Mouse (Mus musculus) MEL (cell line): ENCODE results near the gene Hcfc1. TPM values are rescaled to one million over a fixed set of nuclear protein-coding genes. Genes with fewer than 3 reads are reported as not detected.

ENCODE experiments used
- DNase-seq: peaks from one replicate; pipeline ENCODE4 v3.0.0; 2011; ENCODE audit warnings: low read depth, low spot score
- H3K27ac ChIP-seq: 2 replicates; pipeline ENCODE4 v1.5.1; 2012; ENCODE audit warnings: low read depth, mild to moderate bottlenecking, control low read depth, low read length, moderate library complexity; ENCODE audit not compliant: control insufficient read depth
- H3K27me3 ChIP-seq, 2 experiments: fragments of 150-350 bp in 1 of 2; sonication (generic) in 1 of 2; 2 replicates each; pipeline ENCODE4 v1.6.1; 2012; ENCODE audit warnings: low read length in 2 of 2, mild to moderate bottlenecking in 2 of 2, improper control_type of control experiment in 1 of 2, moderate library complexity in 1 of 2; ENCODE audit not compliant: insufficient read depth in 2 of 2, control insufficient read depth in 1 of 2
- H3K36me3 ChIP-seq, 2 experiments: 2 replicates each; pipeline ENCODE4 v1.6.1; 2012 to 2014; ENCODE audit warnings: low read length in 2 of 2, improper control_type of control experiment in 1 of 2, inconsistent platforms in 1 of 2, mild to moderate bottlenecking in 1 of 2; ENCODE audit not compliant: insufficient read depth in 2 of 2, control insufficient read depth in 1 of 2
- H3K4me1 ChIP-seq, 2 experiments: fragments of 150-350 bp in 1 of 2; sonication (generic) in 1 of 2; 2 replicates each; pipeline ENCODE4 v1.6.1; 2012; ENCODE audit warnings: low read length in 2 of 2, improper control_type of control experiment in 1 of 2, mild to moderate bottlenecking in 1 of 2; ENCODE audit not compliant: insufficient read depth in 2 of 2, control insufficient read depth in 1 of 2
- H3K4me3 ChIP-seq, 2 experiments: fragments of 150-350 bp in 1 of 2; sonication (generic) in 1 of 2; 2 replicates each; pipeline ENCODE4 v1.5.1; 2012; ENCODE audit warnings: low read depth in 2 of 2, low read length in 2 of 2, mild to moderate bottlenecking in 2 of 2, moderate library complexity in 2 of 2, control low read depth in 1 of 2, improper control_type of control experiment in 1 of 2; ENCODE audit not compliant: control insufficient read depth in 1 of 2, insufficient read depth in 1 of 2
- H3K79me2 ChIP-seq: 2 replicates; pipeline ENCODE4 v1.6.1; 2012; ENCODE audit warnings: mild to moderate bottlenecking, low read length, moderate library complexity; ENCODE audit not compliant: control insufficient read depth, poor library complexity, insufficient read depth
- H3K9ac ChIP-seq: 2 replicates; pipeline ENCODE4 v1.6.1; 2012; ENCODE audit warnings: low read depth, mild to moderate bottlenecking, control low read depth, low read length, moderate library complexity; ENCODE audit not compliant: control insufficient read depth, poor library complexity, severe bottlenecking
- H3K9me3 ChIP-seq: fragments of 150-350 bp; sonication (generic); replicated peaks from 2 replicates; pipeline ENCODE4 v1.6.1; 2012; ENCODE audit warnings: mild to moderate bottlenecking, low read length, improper control_type of control experiment, moderate library complexity; ENCODE audit not compliant: insufficient read depth
- BHLHE40 ChIP-seq: IDR thresholded peaks from 2 replicates; pipeline ENCODE4 v1.6.1; 2012; ENCODE audit warnings: low read depth, mild to moderate bottlenecking, inconsistent platforms, low read length, improper control_type of control experiment, borderline replicate concordance
- CHD2 ChIP-seq: IDR thresholded peaks from 2 replicates; pipeline ENCODE4 v1.6.1; 2011; ENCODE audit warnings: low read length, improper control_type of control experiment
- CTCF ChIP-seq, 3 experiments: IDR thresholded peaks in 2 of 3; conservative IDR thresholded peaks in 1 of 3; 2 replicates each; pipeline ENCODE4 v1.5.1; 2011 to 2012; ENCODE audit warnings: low read length in 3 of 3, low read depth in 2 of 3, mild to moderate bottlenecking in 2 of 3, improper control_type of control experiment in 1 of 3, inconsistent platforms in 1 of 3, mixed read lengths in 1 of 3, moderate library complexity in 1 of 3; ENCODE audit not compliant: control insufficient read depth in 1 of 3, insufficient read depth in 1 of 3, poor library complexity in 1 of 3, severe bottlenecking in 1 of 3
- EP300 ChIP-seq, 2 experiments: IDR thresholded peaks; 2 replicates each; pipeline ENCODE4 v1.6.1; 2011; ENCODE audit warnings: improper control_type of control experiment in 2 of 2, low read length in 2 of 2, low read depth in 1 of 2, mild to moderate bottlenecking in 1 of 2
- ETS1 ChIP-seq: IDR thresholded peaks from 2 replicates; pipeline ENCODE4 v1.6.1; 2012; ENCODE audit warnings: low read depth, mild to moderate bottlenecking, inconsistent platforms, low read length, improper control_type of control experiment, moderate library complexity
- GABPA ChIP-seq: IDR thresholded peaks from 2 replicates; pipeline ENCODE4 v1.6.1; 2012; ENCODE audit warnings: low read depth, mild to moderate bottlenecking, inconsistent platforms, low read length, improper control_type of control experiment, moderate library complexity
- GATA1 ChIP-seq: IDR thresholded peaks from 2 replicates; pipeline ENCODE4 v1.6.1; 2011; ENCODE audit warnings: low read depth, low read length, improper control_type of control experiment
- MXI1 ChIP-seq: IDR thresholded peaks from 2 replicates; pipeline ENCODE4 v1.6.1; 2011; ENCODE audit warnings: mild to moderate bottlenecking, low read depth, low read length, improper control_type of control experiment
- POLR2AphosphoS5 ChIP-seq: IDR thresholded peaks from 2 replicates; pipeline ENCODE4 v1.6.1; 2012; ENCODE audit warnings: low read depth, borderline replicate concordance, mild to moderate bottlenecking, inconsistent platforms, low read length, moderate library complexity, mixed read lengths
- RCOR1 ChIP-seq: IDR thresholded peaks from 2 replicates; pipeline ENCODE4 v1.6.1; 2012; ENCODE audit warnings: low read depth, mild to moderate bottlenecking, inconsistent platforms, low read length, improper control_type of control experiment
- SIN3A ChIP-seq: IDR thresholded peaks from 2 replicates; pipeline ENCODE4 v1.6.1; 2012; ENCODE audit warnings: low read length, improper control_type of control experiment, inconsistent platforms
- TAL1 ChIP-seq: IDR thresholded peaks from 2 replicates; pipeline ENCODE4 v1.6.1; 2012; ENCODE audit warnings: mild to moderate bottlenecking, inconsistent platforms, low read length, moderate library complexity, mixed read lengths
- TCF12 ChIP-seq: IDR thresholded peaks from 2 replicates; pipeline ENCODE4 v1.6.1; 2014; ENCODE audit warnings: low read depth, mild to moderate bottlenecking, inconsistent platforms, low read length, improper control_type of control experiment, moderate library complexity
- UBTF ChIP-seq: IDR thresholded peaks from 2 replicates; pipeline ENCODE4 v1.6.1; 2012; ENCODE audit warnings: low read depth, mild to moderate bottlenecking, inconsistent platforms, low read length, improper control_type of control experiment, moderate library complexity, borderline replicate concordance; ENCODE audit not compliant: insufficient read depth
- USF2 ChIP-seq, 2 experiments: IDR thresholded peaks; 2 replicates each; pipeline ENCODE4 v1.6.1; 2011 to 2012; ENCODE audit warnings: improper control_type of control experiment in 2 of 2, low read length in 2 of 2, borderline replicate concordance in 1 of 2, inconsistent platforms in 1 of 2, low read depth in 1 of 2, mild to moderate bottlenecking in 1 of 2; ENCODE audit not compliant: insufficient read depth in 1 of 2
- ZNF384 ChIP-seq: IDR thresholded peaks from 2 replicates; pipeline ENCODE4 v1.6.1; 2012; ENCODE audit warnings: low read depth, mild to moderate bottlenecking, inconsistent platforms, low read length, improper control_type of control experiment
- polyA plus RNA-seq, 2 experiments: library from polyadenylated mRNA; stranded (reverse) in 1 of 2; unstranded in 1 of 2; fragments of >175 nt in 1 of 2; fragments of >200 nt in 1 of 2; gene quantifications; 2 replicates each; pipeline versions ENCODE4 v1.2.1 to v1.2.4; 2012; ENCODE audit warnings: low replicate concordance in 2 of 2, low read depth in 1 of 2; ENCODE audit not compliant: insufficient read length in 2 of 2, insufficient read depth in 1 of 2, missing spikeins in 1 of 2
- total RNA-seq: library from RNA; depleted of rRNA; stranded (reverse); fragments of 300-350 nt; gene quantifications from 2 replicates; pipeline ENCODE4 v1.2.3, GENCODE M21; 2012

Gene Hcfc1
- total and polyA plus RNA-seq, 3 experiments = 40.8 to 146 (median 53.6) TPM

DNA sequence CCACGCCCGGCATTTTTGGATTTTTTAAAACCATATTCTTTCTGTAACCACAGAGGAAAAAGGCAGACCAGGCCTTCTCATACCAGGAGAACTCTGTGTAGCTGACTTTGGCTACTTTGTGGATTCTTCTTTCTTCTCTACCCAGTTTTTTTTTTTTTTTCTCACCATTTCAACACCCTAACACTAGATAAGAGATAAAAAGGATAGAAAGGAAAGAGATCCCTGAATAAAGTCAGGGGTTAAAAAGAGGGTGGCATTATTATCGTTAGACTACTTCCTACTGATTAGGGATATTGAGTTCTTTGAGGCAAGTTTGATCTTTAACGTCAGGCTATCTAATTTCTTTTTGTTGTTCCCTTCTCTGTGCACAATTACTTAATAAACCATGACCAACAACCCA, 6.6 kb upstream of the Hcfc1 start:
- Histone ChIP-seq H3K9ac (no peak overlapping the region), H3K27me3 (no peaks in the 10 kb centered on the region), H3K4me1 (peaks cover 6 to 24% of the 10 kb centered on the region in 2 experiments), H3K36me3 (peaks cover 0 to 42% of the 10 kb centered on the region in 2 experiments; a peak in 2 of 4 replicates), H3K4me3 (no peak overlapping the region), H3K9me3 (no peaks in the 10 kb centered on the region), H3K27ac (peak overlapping the region; percentile 52), H3K79me2 (no peaks in the 10 kb centered on the region; the same call in 1 of the 2 replicates)
- 0 out of 4 replicates have a peak, but pooled peaks of 1 of the 2 experiments have one; percentile 31 for TF ChIP-seq EP300 (IDR thresholded peaks at IDR 0.05; ENCODE audit: low read depth in 1 of 2, low read length in 2 of 2)
- no peak for TF ChIP-seq CHD2
- TF ChIP-seq GATA1 = peak; percentile 51; the same call in 1 of the 2 replicates
- peak; percentile 73 for TF ChIP-seq ZNF384
- TF ChIP-seq GABPA = no peak
- no peak for DNase-seq

DNA sequence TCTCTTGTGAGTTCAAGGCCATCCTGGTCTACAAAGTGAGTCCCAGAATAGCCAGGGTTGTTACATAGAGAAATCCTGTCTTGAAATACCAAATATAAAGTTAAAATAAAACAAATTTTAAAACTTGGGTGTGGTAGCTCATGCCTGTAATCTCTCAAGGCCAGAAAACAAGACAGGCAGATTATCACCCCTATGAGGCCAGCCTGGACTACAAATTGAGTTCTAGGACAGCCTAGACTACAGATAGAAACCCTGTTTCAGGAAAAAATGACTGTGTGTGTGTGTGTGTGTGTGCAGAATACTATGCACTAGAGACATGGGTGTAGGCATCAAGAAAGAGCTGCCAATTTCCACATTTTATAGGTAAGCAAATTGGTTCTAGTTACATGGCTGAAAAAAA, 4.6 kb upstream of the Hcfc1 start:
- Histone ChIP-seq H3K4me1 (peaks cover 6 to 24% of the 10 kb centered on the region in 2 experiments), H3K9me3 (no peaks in the 10 kb centered on the region), H3K36me3 (peaks cover 0 to 42% of the 10 kb centered on the region in 2 experiments; a peak in 2 of 4 replicates), H3K79me2 (peaks cover 9% of the 10 kb centered on the region), H3K27ac (peak overlapping the region; percentile 93), H3K4me3 (no peak overlapping the region), H3K27me3 (no peaks in the 10 kb centered on the region), H3K9ac (peak overlapping the region; percentile 47)
- TF ChIP-seq BHLHE40 = no peak
- no peak for TF ChIP-seq ETS1
- 0 out of 2 replicates have a peak, but pooled peaks have one; percentile 21 for TF ChIP-seq TCF12
- TF ChIP-seq USF2 (IDR thresholded peaks at IDR 0.05; ENCODE audit: borderline replicate concordance in 1 of 2, insufficient read depth in 1 of 2, low read depth in 1 of 2, low read length in 2 of 2) = no peak
- TF ChIP-seq RCOR1 = 0 out of 2 replicates have a peak, but pooled peaks have one; percentile 8
- TF ChIP-seq EP300 (IDR thresholded peaks at IDR 0.05; ENCODE audit: low read depth in 1 of 2, low read length in 2 of 2) = peak in 1 of 2 experiments; percentile 53; a peak in 1 of 4 replicates
- no peak for TF ChIP-seq CHD2
- no peak for TF ChIP-seq UBTF
- no peak for TF ChIP-seq CTCF (IDR thresholded peaks at IDR 0.05 in 2 of 3, conservative IDR thresholded peaks at IDR 0.05 in 1 of 3; ENCODE audit: control insufficient read depth in 1 of 3, insufficient read depth in 1 of 3, low read depth in 2 of 3, low read length in 3 of 3, poor library complexity in 1 of 3, severe bottlenecking in 1 of 3)
- peak; percentile 35; the same call in 1 of the 2 replicates for TF ChIP-seq ZNF384
- TF ChIP-seq TAL1 = peak; percentile 20; the same call in 1 of the 2 replicates
- no peak for TF ChIP-seq SIN3A
- TF ChIP-seq POLR2AphosphoS5 = no peak
- TF ChIP-seq MXI1 = no peak
- DNase-seq = peak; percentile 43
